Mouse (Mus musculus) limb, embryonic 13.5 days (tissue): ENCODE measurements around the gene Coro2b. TPM values are rescaled to one million over a fixed set of nuclear protein-coding genes. Genes with fewer than 3 reads are reported as not detected.

ENCODE experiments used
- ATAC-seq: fragments of 200-750 bp; cut with Nextera tagmentation; 2 replicates; pipeline ENCODE4 v1.8.0; 2017; ENCODE audit warnings: low read depth, moderate number of reproducible peaks, moderate TSS enrichment; ENCODE audit not compliant: low FRiP score
- H3K27ac ChIP-seq: fragments of 300-500 bp; sonication (generic); 2 replicates; pipeline ENCODE4 v1.5.1; 2015; ENCODE audit warnings: inconsistent platforms, mild to moderate bottlenecking, moderate library complexity
- H3K27me3 ChIP-seq: fragments of 300-500 bp; sonication (generic); 2 replicates; pipeline ENCODE4 v1.6.1; 2015; ENCODE audit warnings: mild to moderate bottlenecking, inconsistent platforms
- H3K36me3 ChIP-seq: fragments of 300-500 bp; sonication (generic); 2 replicates; pipeline ENCODE4 v1.6.1; 2015; ENCODE audit warnings: inconsistent platforms, mild to moderate bottlenecking, moderate library complexity
- H3K4me1 ChIP-seq: fragments of 300-500 bp; sonication (generic); 2 replicates; pipeline ENCODE4 v1.6.1; 2015; ENCODE audit warnings: inconsistent platforms
- H3K4me2 ChIP-seq: fragments of 300-500 bp; sonication (generic); replicated peaks from 2 replicates; pipeline ENCODE4 v1.6.1; 2015; ENCODE audit warnings: inconsistent platforms, mild to moderate bottlenecking, moderate library complexity
- H3K4me3 ChIP-seq: fragments of 300-500 bp; sonication (generic); 2 replicates; pipeline ENCODE4 v1.5.1; 2015; ENCODE audit warnings: moderate library complexity, mild to moderate bottlenecking, inconsistent platforms
- H3K9ac ChIP-seq: fragments of 300-500 bp; sonication (generic); 2 replicates; pipeline ENCODE4 v1.6.1; 2015; ENCODE audit warnings: mild to moderate bottlenecking, inconsistent platforms
- H3K9me3 ChIP-seq: fragments of 300-500 bp; sonication (generic); 2 replicates; pipeline ENCODE4 v1.6.1; 2016; ENCODE audit warnings: inconsistent platforms
- WGBS: fragments of 180-500 bp; shearing (Covaris S2); methylation state at CpG from one replicate; pipeline ENCODE4 v1.1.7; 2015; 5-methylcytosine and 5-hydroxymethylcytosine counted together
- polyA plus RNA-seq: library from polyadenylated mRNA; unstranded; fragments of >200 nt; fragmentation: Nextera tagmentation; extraction: Ambion mirVana; gene quantifications from 2 replicates; pipeline ENCODE4 v1.2.1, GENCODE M21; 2015

Coro2b gene
- polyA plus RNA-seq, 1 experiment from 2014 or later, result 8.5 TPM

GRCm38 (mm10) chr9:62438755-62439101, 98.1 kb downstream of the Coro2b start:
- Histone ChIP-seq H3K27me3 (no peaks in the 10 kb centered on the region), H3K9ac (0 out of 2 replicates have a peak overlapping the region, but pooled peaks have one; percentile 31), H3K36me3 (no peaks in the 10 kb centered on the region), H3K4me2 (no peak overlapping the region), H3K4me1 (peaks cover 27% of the 10 kb centered on the region), H3K4me3 (no peak overlapping the region), H3K9me3 (no peaks in the 10 kb centered on the region), H3K27ac (peak overlapping the region; percentile 52; the same call in 1 of the 2 replicates)
- 20% methylated on average over 3 of the region's 3 CpGs for WGBS
- ATAC-seq, result peak; percentile 58

DNA sequence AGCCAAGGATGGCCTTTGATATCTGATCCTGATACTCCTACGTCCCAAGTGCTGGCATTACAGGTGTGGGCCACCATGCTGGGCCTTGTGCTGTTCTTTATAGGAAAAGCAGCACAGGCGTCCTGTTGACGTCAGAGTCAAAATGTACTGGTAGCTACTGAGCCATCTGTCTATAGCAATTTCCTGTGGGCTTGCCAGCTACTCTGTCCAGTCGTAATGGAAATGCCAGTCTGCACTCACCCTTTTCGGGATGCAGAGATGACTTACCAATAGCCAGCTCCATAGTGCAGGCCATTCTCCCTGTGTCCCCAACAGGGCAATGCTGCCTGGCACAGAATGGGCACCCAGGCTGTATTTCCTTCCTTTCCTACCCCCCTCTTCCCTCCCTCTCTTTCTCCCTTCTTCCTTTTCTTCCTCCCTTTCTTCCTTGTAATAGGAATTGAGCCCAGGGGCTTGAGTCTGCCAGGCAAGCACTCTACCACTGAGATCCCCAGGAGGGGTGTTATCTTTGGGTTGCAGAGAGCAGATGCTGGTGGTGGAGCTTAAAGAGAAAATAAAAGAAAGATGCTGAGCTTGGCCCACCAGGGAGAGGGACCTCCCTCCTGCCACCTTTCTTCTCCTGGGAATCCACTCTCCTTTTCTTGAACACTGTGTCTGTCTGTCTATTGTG, 98.6 kb downstream of the Coro2b start:
- Histone ChIP-seq H3K4me3 (no peak overlapping the region), H3K36me3 (no peaks in the 10 kb centered on the region), H3K27ac (peak overlapping the region; percentile 52; the same call in 1 of the 2 replicates), H3K4me1 (peaks cover 27% of the 10 kb centered on the region), H3K27me3 (no peaks in the 10 kb centered on the region), H3K9me3 (no peaks in the 10 kb centered on the region), H3K9ac (0 out of 2 replicates have a peak overlapping the region, but pooled peaks have one; percentile 31), H3K4me2 (no peak overlapping the region)
- 51% methylated on average over 5 of the region's 5 CpGs for WGBS
- peak; percentile 24; the same call in 1 of the 2 replicates for ATAC-seq

DNA sequence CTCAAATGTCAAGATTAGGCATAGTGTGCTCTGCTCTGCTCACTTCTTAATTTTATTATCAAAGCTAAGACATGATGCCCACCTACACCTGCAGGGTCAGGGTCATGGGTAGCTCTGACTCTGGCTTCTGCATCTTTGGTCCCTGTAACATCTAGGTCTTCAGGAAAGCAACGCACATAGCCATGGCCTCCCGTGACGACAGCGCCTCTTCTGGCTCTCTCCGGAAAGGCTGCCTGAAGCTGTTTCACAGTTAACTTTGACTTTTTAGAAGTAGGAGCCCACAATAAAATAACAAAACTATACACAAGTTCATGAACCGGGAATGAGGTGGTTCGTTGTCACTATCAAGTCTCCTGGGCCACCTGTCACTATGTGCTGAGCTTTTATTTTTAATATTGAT, 99.4 kb downstream of the Coro2b start:
- Histone ChIP-seq H3K36me3 (no peaks in the 10 kb centered on the region), H3K4me1 (peaks cover 27% of the 10 kb centered on the region), H3K4me2 (no peak overlapping the region), H3K4me3 (no peak overlapping the region), H3K27me3 (no peaks in the 10 kb centered on the region), H3K27ac (no peak overlapping the region), H3K9me3 (no peaks in the 10 kb centered on the region), H3K9ac (no peak overlapping the region)
- WGBS, result 90% methylated on average over 7 of the region's 7 CpGs
- ATAC-seq, result no peak

DNA sequence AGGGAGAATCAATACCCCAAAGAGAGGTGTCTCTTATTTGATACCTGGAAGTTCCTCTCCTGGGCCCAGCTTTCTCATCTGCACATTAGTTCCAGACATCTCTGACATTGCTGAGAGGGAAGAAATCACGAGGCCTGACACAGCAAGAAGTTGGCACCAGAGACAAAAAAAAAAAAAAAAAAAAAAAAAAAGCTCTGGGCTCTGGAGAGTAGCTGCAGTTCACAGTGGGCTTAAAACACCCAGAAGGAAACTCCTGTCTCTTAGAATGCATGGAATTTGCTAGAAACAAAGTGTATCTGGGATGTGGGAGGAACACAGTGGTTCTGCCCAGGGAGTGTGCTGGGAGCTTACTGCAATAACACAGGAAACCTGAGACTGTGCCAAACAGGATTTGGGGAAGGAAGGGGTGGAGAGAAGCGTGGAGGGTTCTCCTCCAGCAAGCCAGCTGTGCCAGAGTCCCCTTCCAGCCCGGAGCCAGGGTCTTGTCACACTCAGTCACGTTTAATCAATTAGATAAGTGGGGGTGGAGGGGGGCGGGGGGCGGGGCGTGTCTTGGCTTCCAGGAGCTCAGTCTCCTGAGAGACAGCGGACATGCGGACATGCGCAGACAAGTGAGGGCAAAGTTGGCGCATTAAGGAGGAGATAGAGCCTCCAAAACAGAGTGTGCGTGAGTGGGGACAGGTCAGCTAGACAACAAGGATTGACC, 101.1 kb downstream of the Coro2b start:
- peak; percentile 84 for ATAC-seq
- peaks cover 4% of the 10 kb centered on the region for H3K36me3 ChIP-seq
- peak overlapping the region; percentile 85 for H3K27ac ChIP-seq
- no peaks in the 10 kb centered on the region for H3K27me3 ChIP-seq
- peaks cover 27% of the 10 kb centered on the region for H3K4me1 ChIP-seq
- no peak overlapping the region for H3K9ac ChIP-seq
- 9% methylated on average over 12 of the region's 12 CpGs for WGBS
- no peaks in the 10 kb centered on the region for H3K9me3 ChIP-seq
- H3K4me3 ChIP-seq, result peak overlapping the region; percentile 14
- H3K4me2 ChIP-seq, result peak overlapping the region; percentile 44

DNA sequence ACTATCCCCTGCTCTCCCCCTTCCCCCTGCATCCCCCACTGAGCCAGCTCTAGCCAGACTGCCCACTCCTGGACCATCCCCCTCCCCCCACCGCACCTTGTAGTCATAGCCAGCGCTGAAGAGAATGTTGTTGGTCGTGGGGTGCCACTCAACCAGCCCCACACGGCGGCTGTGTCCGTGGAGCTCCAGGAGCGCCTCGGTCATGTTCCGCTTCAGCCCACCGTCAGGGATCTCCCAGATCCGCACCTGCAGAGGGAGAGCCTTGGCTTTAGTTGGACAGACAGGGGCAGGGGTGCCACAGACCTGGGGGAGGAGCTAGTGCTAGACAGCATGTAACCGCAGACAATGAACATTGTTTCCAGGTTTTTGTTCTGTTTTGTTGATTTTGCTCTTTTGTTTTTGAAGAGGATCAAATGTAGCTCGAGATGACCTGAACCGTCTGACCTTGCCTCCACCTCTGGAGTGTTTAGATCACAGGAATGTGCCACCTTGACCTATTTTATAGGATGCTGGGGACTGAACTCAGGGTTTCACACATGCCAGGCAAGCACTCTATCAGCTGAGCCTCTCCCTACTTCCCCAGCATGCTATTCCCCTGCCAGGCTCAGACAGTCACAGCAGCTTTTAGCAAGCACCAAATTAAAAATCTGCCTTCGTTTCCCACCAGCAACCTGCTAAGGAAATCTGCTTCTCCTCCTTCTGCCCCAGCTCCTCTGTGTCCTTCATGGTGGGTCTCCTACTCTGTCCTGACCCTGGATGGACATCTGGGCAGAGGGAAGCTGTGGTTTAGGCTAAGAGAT, 104.4 kb downstream of the Coro2b start:
- peaks cover 24% of the 10 kb centered on the region for H3K36me3 ChIP-seq
- H3K27ac ChIP-seq, result no peak overlapping the region
- no peak overlapping the region for H3K9ac ChIP-seq
- H3K9me3 ChIP-seq, result no peaks in the 10 kb centered on the region
- 76% methylated on average over 15 of the region's 15 CpGs for WGBS
- no peak for ATAC-seq
- no peaks in the 10 kb centered on the region for H3K27me3 ChIP-seq
- H3K4me3 ChIP-seq, result no peak overlapping the region
- H3K4me1 ChIP-seq, result peaks cover 17% of the 10 kb centered on the region
- no peak overlapping the region for H3K4me2 ChIP-seq

- Histone ChIP-seq H3K27me3 (no peaks in the 10 kb centered on the region), H3K4me1 (peaks cover 8% of the 10 kb centered on the region), H3K9ac (no peak overlapping the region), H3K9me3 (no peaks in the 10 kb centered on the region), H3K36me3 (peaks cover 24% of the 10 kb centered on the region), H3K4me2 (no peak overlapping the region), H3K27ac (peak overlapping the region; percentile 28; the same call in 1 of the 2 replicates), H3K4me3 (no peak overlapping the region)
- 83% methylated on average over 4 of the region's 4 CpGs for WGBS
- no peak for ATAC-seq
Observed at GRCm38 (mm10) chr9:62430741-62431140, 106.1 kb downstream of the Coro2b start.

DNA sequence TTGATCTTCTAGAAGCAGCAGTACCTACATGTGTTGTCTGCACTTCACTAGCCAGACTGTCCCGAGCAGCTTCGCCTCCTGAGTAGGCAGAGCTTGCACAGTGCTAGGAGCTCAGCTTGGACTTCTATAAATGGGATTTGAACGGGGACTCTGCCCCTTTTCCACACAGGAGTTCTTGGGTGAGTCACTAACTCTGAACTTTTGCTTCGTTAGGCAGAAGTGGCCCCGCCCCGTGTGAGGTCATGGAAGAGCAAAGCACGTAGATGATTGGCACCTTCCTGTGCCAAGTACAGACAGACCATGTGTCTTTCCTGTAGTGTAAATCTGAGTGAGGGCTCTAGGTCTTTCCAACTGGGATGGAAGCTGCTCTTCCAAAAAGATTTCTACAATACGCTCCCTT, 109.8 kb downstream of the Coro2b start:
- Histone ChIP-seq H3K9ac (no peak overlapping the region), H3K4me1 (no peaks in the 10 kb centered on the region), H3K36me3 (peaks cover 35% of the 10 kb centered on the region), H3K4me2 (no peak overlapping the region), H3K9me3 (no peaks in the 10 kb centered on the region), H3K27me3 (no peaks in the 10 kb centered on the region), H3K27ac (no peak overlapping the region), H3K4me3 (no peak overlapping the region)
- ATAC-seq, result no peak
- WGBS, result 81% methylated on average over 8 of the region's 8 CpGs

DNA sequence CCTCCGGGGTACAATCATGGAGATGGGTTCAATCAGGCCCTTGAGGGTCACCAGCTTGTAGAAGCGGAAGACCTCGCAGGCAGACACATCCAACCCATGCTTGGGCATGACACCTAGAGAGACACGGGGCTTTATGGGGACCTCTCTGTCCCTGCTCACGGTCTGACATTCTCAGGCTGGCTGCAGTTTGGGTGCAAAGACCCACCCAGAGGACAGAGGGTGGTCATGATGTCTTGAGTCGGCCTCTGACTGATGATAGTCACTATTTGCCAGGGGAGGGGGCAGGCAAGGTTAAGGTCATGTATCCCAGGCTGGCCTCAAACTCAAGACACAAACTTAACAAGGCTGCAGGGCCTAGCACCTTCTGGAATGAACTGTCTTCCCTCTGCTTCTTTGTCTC, 110.3 kb downstream of the Coro2b start:
- WGBS, result 89% methylated on average over 6 of the region's 6 CpGs
- Histone ChIP-seq H3K4me1 (no peaks in the 10 kb centered on the region; the same call in 1 of the 2 replicates), H3K4me2 (no peak overlapping the region), H3K9me3 (no peaks in the 10 kb centered on the region), H3K9ac (no peak overlapping the region), H3K4me3 (no peak overlapping the region), H3K27ac (no peak overlapping the region), H3K36me3 (peaks cover 36% of the 10 kb centered on the region), H3K27me3 (no peaks in the 10 kb centered on the region)
- no peak for ATAC-seq

DNA sequence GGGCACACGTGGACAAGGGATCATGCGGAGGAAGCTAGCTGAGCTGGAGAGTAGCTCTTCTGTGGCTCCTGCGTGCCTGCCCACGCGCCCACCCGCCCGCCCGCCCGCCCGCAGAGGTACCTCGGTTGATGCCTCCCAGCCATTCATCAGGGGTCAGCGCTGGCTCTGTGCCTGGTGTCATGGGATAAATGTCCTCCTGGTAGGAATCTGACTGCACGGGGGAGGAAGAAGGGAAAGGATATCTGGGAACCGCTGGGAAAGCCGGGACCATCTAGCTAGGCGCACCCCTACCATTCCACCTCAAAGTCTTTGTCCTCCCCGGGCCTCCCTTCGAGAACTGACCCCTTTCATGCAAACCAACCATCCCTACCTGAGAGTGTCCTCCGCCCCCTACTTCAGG, 110.8 kb downstream of the Coro2b start:
- no peak for ATAC-seq
- Histone ChIP-seq H3K27ac (no peak overlapping the region), H3K9me3 (no peaks in the 10 kb centered on the region), H3K9ac (no peak overlapping the region), H3K4me1 (peaks cover 5% of the 10 kb centered on the region), H3K27me3 (no peaks in the 10 kb centered on the region), H3K4me3 (no peak overlapping the region), H3K4me2 (no peak overlapping the region), H3K36me3 (peaks cover 35% of the 10 kb centered on the region)
- WGBS, result 93% methylated on average over 19 of the region's 19 CpGs

DNA sequence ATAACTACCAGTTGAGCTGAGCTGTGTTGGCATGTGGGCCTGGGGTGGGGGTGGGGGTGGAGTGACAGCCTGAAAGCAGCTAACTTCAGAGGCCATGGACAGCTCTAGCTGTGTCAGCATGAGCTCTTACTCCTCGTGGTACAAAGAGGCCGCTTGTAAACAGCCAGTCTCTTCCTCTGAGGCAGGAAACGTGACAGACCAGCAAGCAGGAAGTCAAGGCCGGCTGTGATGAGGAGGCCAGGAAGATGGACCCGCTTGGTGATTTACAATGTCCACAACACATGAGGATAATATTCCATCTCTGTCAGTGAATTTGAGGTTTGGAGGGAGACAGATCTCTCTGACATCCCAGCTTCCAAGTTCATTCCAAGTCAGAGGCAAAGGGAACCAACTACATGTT, 111.6 kb downstream of the Coro2b start:
- Histone ChIP-seq H3K4me1 (peaks cover 10% of the 10 kb centered on the region), H3K4me2 (no peak overlapping the region), H3K27ac (no peak overlapping the region), H3K27me3 (no peaks in the 10 kb centered on the region), H3K36me3 (peaks cover 28% of the 10 kb centered on the region; the same call in 1 of the 2 replicates), H3K9me3 (no peaks in the 10 kb centered on the region), H3K4me3 (no peak overlapping the region), H3K9ac (no peak overlapping the region)
- 51% methylated on average over 5 of the region's 5 CpGs for WGBS
- ATAC-seq, result no peak

DNA sequence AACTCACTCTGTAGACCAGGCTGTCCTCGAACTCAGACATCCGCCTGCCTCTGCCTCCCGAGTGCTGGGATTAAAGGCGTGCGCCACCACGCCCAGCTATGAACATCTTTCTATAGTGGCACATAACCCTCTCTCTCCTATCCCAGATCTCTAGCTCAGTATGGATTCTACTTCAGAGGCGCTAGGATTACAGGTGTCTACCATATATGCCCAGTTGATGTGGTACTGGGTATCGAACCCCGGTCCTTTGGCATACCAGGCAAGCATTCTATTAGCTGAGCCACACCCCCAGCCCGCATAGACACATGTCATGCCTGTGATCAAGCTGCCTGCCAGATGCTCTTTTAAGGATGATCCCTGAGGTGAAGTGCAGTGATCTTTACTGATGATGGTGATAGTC, 113.0 kb downstream of the Coro2b start:
- Histone ChIP-seq H3K4me1 (peaks cover 10% of the 10 kb centered on the region), H3K4me3 (no peak overlapping the region), H3K27me3 (no peaks in the 10 kb centered on the region), H3K9me3 (0 out of 2 replicates have a peak, but pooled peaks cover 3% of the 10 kb centered on the region), H3K9ac (no peak overlapping the region), H3K36me3 (peaks cover 25% of the 10 kb centered on the region; the same call in 1 of the 2 replicates), H3K27ac (no peak overlapping the region), H3K4me2 (no peak overlapping the region)
- 94% methylated on average over 10 of the region's 10 CpGs for WGBS
- ATAC-seq, result no peak

DNA sequence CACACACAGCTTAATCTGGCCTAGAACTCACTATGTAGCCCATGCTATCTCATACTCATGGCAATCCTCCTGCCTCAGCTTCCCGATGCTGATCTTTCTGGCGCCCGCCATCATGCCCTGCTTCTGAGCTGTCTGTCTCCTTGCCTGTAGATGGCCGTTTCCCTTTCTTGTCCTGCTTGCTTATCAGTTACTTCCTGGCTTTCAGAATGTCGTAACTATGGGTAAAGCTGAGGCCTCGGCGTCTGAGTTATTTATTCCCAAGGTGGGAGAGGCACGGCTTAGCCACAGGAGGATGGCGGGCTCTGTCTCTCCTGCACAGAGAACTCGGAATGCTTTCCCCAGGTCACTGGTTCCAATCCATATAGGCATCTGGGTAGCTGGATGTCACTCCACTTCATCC, 113.9 kb downstream of the Coro2b start:
- Histone ChIP-seq H3K9ac (no peak overlapping the region), H3K27ac (no peak overlapping the region), H3K4me1 (peaks cover 10% of the 10 kb centered on the region), H3K36me3 (peaks cover 16% of the 10 kb centered on the region; the same call in 1 of the 2 replicates), H3K4me2 (no peak overlapping the region), H3K9me3 (0 out of 2 replicates have a peak, but pooled peaks cover 7% of the 10 kb centered on the region), H3K27me3 (no peaks in the 10 kb centered on the region), H3K4me3 (no peak overlapping the region)
- no peak for ATAC-seq
- 84% methylated on average over 10 of the region's 10 CpGs for WGBS
